Mouse (Mus musculus): ENCODE measurements around the gene Fuz. TPM values are rescaled to one million over a fixed set of nuclear protein-coding genes. Genes with fewer than 3 reads are reported as not detected.
"Not testable (repeated sequence)": the region's sequence is repeated elsewhere in the genome, so short reads cannot be mapped to it uniquely, and the experiment has no call there.

The Fuz gene
- polyA plus RNA-seq, 1 experiment from 2014 or later = 16.7 TPM

DNA sequence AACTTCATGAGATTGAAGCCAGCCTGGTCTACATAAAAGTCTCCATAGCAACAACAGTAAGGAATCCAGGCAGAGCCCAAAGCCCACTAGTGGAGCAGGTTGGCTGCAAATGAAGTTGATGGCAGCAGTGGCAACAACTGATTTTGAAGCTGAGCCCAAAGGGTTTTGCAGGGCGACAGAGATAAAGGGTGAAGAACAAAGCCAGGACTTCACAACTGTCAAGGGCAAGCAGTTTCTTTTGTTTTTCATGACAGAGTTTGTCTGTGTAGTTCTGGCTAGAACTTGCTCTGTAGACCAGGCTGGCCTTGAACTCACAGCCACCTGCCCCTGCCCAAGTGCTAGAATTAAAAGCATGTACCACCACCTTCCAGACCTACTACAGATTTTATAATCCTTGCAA, 24.7 kb upstream of the Fuz start:
- WGBS = 30% methylated on average over 1 of the region's 1 CpGs

DNA sequence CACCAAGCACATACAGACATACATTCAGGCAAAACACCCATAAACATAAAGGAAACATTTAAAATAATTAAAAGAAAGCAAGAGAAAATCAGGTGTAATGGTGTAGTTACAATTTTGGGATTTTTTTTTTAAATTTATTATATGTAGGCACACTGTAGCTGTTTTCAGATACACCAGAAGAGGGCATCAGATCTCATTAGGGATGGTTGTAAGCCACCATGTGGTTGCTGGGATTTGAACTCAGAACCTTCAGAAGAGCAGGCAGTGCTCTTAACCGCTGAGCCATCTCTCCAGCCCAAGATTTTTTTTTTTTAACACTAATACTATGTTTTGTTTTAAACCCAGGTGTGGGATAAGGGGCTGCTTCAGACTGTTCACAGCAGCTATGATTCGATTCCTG, 24.1 kb upstream of the Fuz start:
- peaks cover 19% of the 10 kb centered on the region for H3K4me1 ChIP-seq (ENCODE audit: control insufficient read depth, insufficient read depth, low read length)
- ATAC-seq (ENCODE audit: low FRiP score, low TSS enrichment); H3K9me3 ChIP-seq (ENCODE audit: control insufficient read depth, low read length); H3K27me3 ChIP-seq (ENCODE audit: control insufficient read depth, insufficient read depth, low read length); H3K4me3 ChIP-seq (replicated peaks; ENCODE audit: low read depth, low read length); H3K4me2 ChIP-seq (ENCODE audit: low read length); DNase-seq; H3K27ac ChIP-seq (replicated peaks; ENCODE audit: low read depth, low read length); H3K9ac ChIP-seq (replicated peaks; ENCODE audit: low read length): not testable (repeated sequence)
- 97% methylated on average over 2 of the region's 2 CpGs for WGBS
- peaks cover 16% of the 10 kb centered on the region for H3K36me3 ChIP-seq (ENCODE audit: control insufficient read depth, insufficient read depth, low read length)

More for the DNA sequence above, 24.7 kb upstream of the Fuz start:
- H3K27me3 ChIP-seq (ENCODE audit: control insufficient read depth, insufficient read depth, low read length) = no peaks in the 10 kb centered on the region
- ATAC-seq (ENCODE audit: low FRiP score, low TSS enrichment) = no peak
- no peak overlapping the region for H3K4me2 ChIP-seq (ENCODE audit: low read length)
- DNase-seq = no peak
- H3K4me3 ChIP-seq (replicated peaks; ENCODE audit: low read depth, low read length) = no peak overlapping the region
- H3K4me1 ChIP-seq (ENCODE audit: control insufficient read depth, insufficient read depth, low read length) = peaks cover 25% of the 10 kb centered on the region
- H3K36me3 ChIP-seq (ENCODE audit: control insufficient read depth, insufficient read depth, low read length) = peaks cover 16% of the 10 kb centered on the region
- no peaks in the 10 kb centered on the region for H3K9me3 ChIP-seq (ENCODE audit: control insufficient read depth, low read length)
- no peak overlapping the region for H3K9ac ChIP-seq (replicated peaks; ENCODE audit: low read length)
- H3K27ac ChIP-seq (replicated peaks; ENCODE audit: low read depth, low read length) = no peak overlapping the region

- H3K4me3 ChIP-seq (replicated peaks; ENCODE audit: low read depth, low read length) = no peak overlapping the region
- H3K9me3 ChIP-seq (ENCODE audit: control insufficient read depth, low read length) = no peaks in the 10 kb centered on the region
- ATAC-seq (ENCODE audit: low FRiP score, low TSS enrichment) (no peak), DNase-seq (no peak)
- no peak overlapping the region for H3K4me2 ChIP-seq (ENCODE audit: low read length)
- no peak overlapping the region for H3K9ac ChIP-seq (replicated peaks; ENCODE audit: low read length)
- H3K27ac ChIP-seq (replicated peaks; ENCODE audit: low read depth, low read length) = no peak overlapping the region
- no peaks in the 10 kb centered on the region for H3K4me1 ChIP-seq (ENCODE audit: control insufficient read depth, insufficient read depth, low read length)
- H3K36me3 ChIP-seq (ENCODE audit: control insufficient read depth, insufficient read depth, low read length) = peaks cover 74% of the 10 kb centered on the region
- no peaks in the 10 kb centered on the region for H3K27me3 ChIP-seq (ENCODE audit: control insufficient read depth, insufficient read depth, low read length)
- WGBS = 90% methylated on average over 14 of the region's 14 CpGs
Observed at GRCm38 (mm10) chr7:44877833-44878232, 18.0 kb upstream of the Fuz start.

GRCm38 (mm10) chr7:44883036-44883435, 12.8 kb upstream of the Fuz start:
- 95% methylated on average over 3 of the region's 3 CpGs for WGBS
- no peaks in the 10 kb centered on the region for H3K27me3 ChIP-seq (ENCODE audit: control insufficient read depth, insufficient read depth, low read length)
- H3K36me3 ChIP-seq (ENCODE audit: control insufficient read depth, insufficient read depth, low read length) = peaks cover 88% of the 10 kb centered on the region
- no peak overlapping the region for H3K9ac ChIP-seq (replicated peaks; ENCODE audit: low read length)
- no peaks in the 10 kb centered on the region for H3K4me1 ChIP-seq (ENCODE audit: control insufficient read depth, insufficient read depth, low read length)
- ATAC-seq (ENCODE audit: low FRiP score, low TSS enrichment) = no peak
- H3K4me2 ChIP-seq (ENCODE audit: low read length) = no peak overlapping the region
- no peak for DNase-seq
- H3K27ac ChIP-seq (replicated peaks; ENCODE audit: low read depth, low read length) = no peak overlapping the region
- H3K4me3 ChIP-seq (replicated peaks; ENCODE audit: low read depth, low read length) = no peak overlapping the region
- no peaks in the 10 kb centered on the region for H3K9me3 ChIP-seq (ENCODE audit: control insufficient read depth, low read length)

DNA sequence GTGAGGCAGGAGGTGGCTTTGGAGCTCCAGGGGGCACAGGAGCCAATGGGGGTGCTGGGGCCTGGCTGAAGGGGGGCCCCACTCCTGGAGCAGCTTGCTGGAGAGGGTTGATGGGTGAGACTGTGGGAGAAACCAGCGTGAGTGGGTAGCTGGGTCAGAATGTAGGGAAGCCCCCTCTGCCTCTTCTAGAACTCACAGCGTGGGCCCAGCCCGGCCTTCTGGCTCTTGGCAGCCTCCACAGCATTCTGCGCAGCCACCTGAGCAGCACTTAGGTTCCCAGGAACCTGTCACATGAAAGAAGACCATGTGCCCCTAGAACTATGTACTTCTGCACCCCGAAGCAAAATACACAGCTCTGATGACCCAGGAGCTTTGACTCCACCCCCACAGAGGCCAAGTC, 11.2 kb upstream of the Fuz start:
- Histone ChIP-seq H3K9me3 (ENCODE audit: control insufficient read depth, low read length) (no peaks in the 10 kb centered on the region), H3K36me3 (ENCODE audit: control insufficient read depth, insufficient read depth, low read length) (peaks cover 86% of the 10 kb centered on the region), H3K4me2 (ENCODE audit: low read length) (no peak overlapping the region), H3K4me3 (replicated peaks; ENCODE audit: low read depth, low read length) (no peak overlapping the region), H3K27me3 (ENCODE audit: control insufficient read depth, insufficient read depth, low read length) (no peaks in the 10 kb centered on the region), H3K9ac (replicated peaks; ENCODE audit: low read length) (no peak overlapping the region), H3K27ac (replicated peaks; ENCODE audit: low read depth, low read length) (no peak overlapping the region), H3K4me1 (ENCODE audit: control insufficient read depth, insufficient read depth, low read length) (no peaks in the 10 kb centered on the region)
- WGBS = 98% methylated on average over 5 of the region's 5 CpGs
- no peak for DNase-seq
- ATAC-seq (ENCODE audit: low FRiP score, low TSS enrichment) = no peak

GRCm38 (mm10) chr7:44886964-44887363, 8.9 kb upstream of the Fuz start:
- H3K36me3 ChIP-seq (ENCODE audit: control insufficient read depth, insufficient read depth, low read length) = peaks cover 72% of the 10 kb centered on the region
- no peak for DNase-seq
- WGBS = 91% methylated on average over 7 of the region's 7 CpGs

GRCm38 (mm10) chr7:44888256-44889105, 7.4 kb upstream of the Fuz start:
- Histone ChIP-seq H3K36me3 (ENCODE audit: control insufficient read depth, insufficient read depth, low read length) (peaks cover 57% of the 10 kb centered on the region), H3K4me1 (ENCODE audit: control insufficient read depth, insufficient read depth, low read length) (peaks cover 21% of the 10 kb centered on the region), H3K9me3 (ENCODE audit: control insufficient read depth, low read length) (no peaks in the 10 kb centered on the region), H3K9ac (replicated peaks; ENCODE audit: low read length) (no peak overlapping the region), H3K27ac (replicated peaks; ENCODE audit: low read depth, low read length) (no peak overlapping the region), H3K27me3 (ENCODE audit: control insufficient read depth, insufficient read depth, low read length) (no peaks in the 10 kb centered on the region), H3K4me2 (ENCODE audit: low read length) (no peak overlapping the region), H3K4me3 (replicated peaks; ENCODE audit: low read depth, low read length) (no peak overlapping the region)
- DNase-seq (no peak), ATAC-seq (ENCODE audit: low FRiP score, low TSS enrichment) (no peak)
- 91% methylated on average over 13 of the region's 13 CpGs for WGBS

More at GRCm38 (mm10) chr7:44886964-44887363, 8.9 kb upstream of the Fuz start:
- Histone ChIP-seq H3K4me2 (ENCODE audit: low read length) (no peak overlapping the region), H3K4me1 (ENCODE audit: control insufficient read depth, insufficient read depth, low read length) (peaks cover 16% of the 10 kb centered on the region), H3K27me3 (ENCODE audit: control insufficient read depth, insufficient read depth, low read length) (no peaks in the 10 kb centered on the region), H3K27ac (replicated peaks; ENCODE audit: low read depth, low read length) (no peak overlapping the region), H3K9ac (replicated peaks; ENCODE audit: low read length) (no peak overlapping the region), H3K4me3 (replicated peaks; ENCODE audit: low read depth, low read length) (no peak overlapping the region), H3K9me3 (ENCODE audit: control insufficient read depth, low read length) (no peaks in the 10 kb centered on the region)
- ATAC-seq (ENCODE audit: low FRiP score, low TSS enrichment) = no peak

DNA sequence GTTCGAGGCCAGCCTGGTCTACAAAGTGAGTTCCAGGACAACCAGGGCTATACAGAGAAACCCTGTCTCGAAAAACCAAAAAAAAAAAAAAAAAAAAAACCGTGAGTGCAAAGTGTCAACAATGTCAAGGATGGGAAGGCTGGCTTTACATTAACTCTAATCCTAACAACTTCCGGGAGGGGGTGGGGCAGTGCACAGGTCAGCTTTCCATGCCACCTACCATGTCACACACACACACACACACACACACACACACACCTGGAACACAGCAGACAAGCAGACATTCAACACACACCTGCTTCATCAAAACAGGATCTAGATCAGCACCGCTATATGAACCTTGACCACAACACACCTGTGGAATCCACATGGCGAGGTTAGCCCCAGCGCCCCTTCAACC, 5.7 kb upstream of the Fuz start:
- peaks cover 42% of the 10 kb centered on the region for H3K36me3 ChIP-seq (ENCODE audit: control insufficient read depth, insufficient read depth, low read length)
- 85% methylated on average over 6 of the region's 7 CpGs for WGBS
- no peaks in the 10 kb centered on the region for H3K27me3 ChIP-seq (ENCODE audit: control insufficient read depth, insufficient read depth, low read length)
- H3K4me2 ChIP-seq (ENCODE audit: low read length) = peak overlapping the region; percentile 95
- H3K9me3 ChIP-seq (ENCODE audit: control insufficient read depth, low read length) = no peaks in the 10 kb centered on the region
- ATAC-seq (ENCODE audit: low FRiP score, low TSS enrichment) = no peak
- peaks cover 37% of the 10 kb centered on the region for H3K4me1 ChIP-seq (ENCODE audit: control insufficient read depth, insufficient read depth, low read length)
- H3K9ac ChIP-seq (replicated peaks; ENCODE audit: low read length) = peak overlapping the region; percentile 74; the same call in 1 of the 2 replicates
- no peak overlapping the region for H3K27ac ChIP-seq (replicated peaks; ENCODE audit: low read depth, low read length)
- peak overlapping the region; percentile 59; the same call in 1 of the 2 replicates for H3K4me3 ChIP-seq (replicated peaks; ENCODE audit: low read depth, low read length)
- DNase-seq = no peak

- Histone ChIP-seq H3K4me1 (ENCODE audit: control insufficient read depth, insufficient read depth, low read length) (peaks cover 38% of the 10 kb centered on the region), H3K27ac (replicated peaks; ENCODE audit: low read depth, low read length) (0 out of 2 replicates have a peak overlapping the region, but pooled peaks have one; percentile 20)
- 63% methylated on average over 4 of the region's 4 CpGs for WGBS
Observed at GRCm38 (mm10) chr7:44890737-44891136, 5.1 kb upstream of the Fuz start.

More at GRCm38 (mm10) chr7:44890737-44891136, 5.1 kb upstream of the Fuz start:
- Histone ChIP-seq H3K27me3 (ENCODE audit: control insufficient read depth, insufficient read depth, low read length) (no peaks in the 10 kb centered on the region), H3K36me3 (ENCODE audit: control insufficient read depth, insufficient read depth, low read length) (peaks cover 37% of the 10 kb centered on the region), H3K4me3 (replicated peaks; ENCODE audit: low read depth, low read length) (peak overlapping the region; percentile 59), H3K9ac (replicated peaks; ENCODE audit: low read length) (peak overlapping the region; percentile 74), H3K9me3 (ENCODE audit: control insufficient read depth, low read length) (no peaks in the 10 kb centered on the region), H3K4me2 (ENCODE audit: low read length) (peak overlapping the region; percentile 95)
- no peak for ATAC-seq (ENCODE audit: low FRiP score, low TSS enrichment)
- DNase-seq = peak; percentile 37
